Mouse (Mus musculus): ENCODE measurements at regions not wholly inside any gene's neighbourhood (a gene's known extent, or its start where the extent isn't known, plus 50 kb on each side); places are given as distances from the start of the nearest gene placed in this dataset.

GRCm38 (mm10) chr3:66555538-66555937, 258.9 kb upstream of the Veph1 start:
- no peak for TF ChIP-seq POLR2A (IDR thresholded peaks at IDR 0.05; ENCODE audit: insufficient read depth, low read depth, low read length)
- TF ChIP-seq CTCF (IDR thresholded peaks at IDR 0.05; ENCODE audit: insufficient read depth, low read depth, low read length) = no peak
